Mouse (Mus musculus) gastrocnemius, adult 18-20 months (tissue): ENCODE measurements around the gene Capza1. TPM values are rescaled to one million over a fixed set of nuclear protein-coding genes. Genes with fewer than 3 reads are reported as not detected.
A peak's percentile ranks its signal among the peaks of the same experiment; 100 is the strongest.

Source experiments
- DNase-seq: peaks from one replicate; pipeline ENCODE4 v3.0.0; 2021; ENCODE audit warnings: low spot score
- total RNA-seq, 2 experiments: library from RNA; stranded (reverse); gene quantifications; 2 replicates each; pipeline ENCODE4 v1.2.3; 2021

Gene Capza1
- total RNA-seq, 2 experiments from 2014 or later = 20.1 to 21.0 TPM

- DNase-seq = no peak
These were observed 73.8 kb downstream of the Capza1 start for GRCm38 (mm10) chr3:104790401-104790937.

- peak; percentile 66 for DNase-seq
These were observed 74.5 kb downstream of the Capza1 start for GRCm38 (mm10) chr3:104789822-104790221.

- no peak for DNase-seq
These were observed 75.0 kb downstream of the Capza1 start for GRCm38 (mm10) chr3:104789312-104789605.

DNA sequence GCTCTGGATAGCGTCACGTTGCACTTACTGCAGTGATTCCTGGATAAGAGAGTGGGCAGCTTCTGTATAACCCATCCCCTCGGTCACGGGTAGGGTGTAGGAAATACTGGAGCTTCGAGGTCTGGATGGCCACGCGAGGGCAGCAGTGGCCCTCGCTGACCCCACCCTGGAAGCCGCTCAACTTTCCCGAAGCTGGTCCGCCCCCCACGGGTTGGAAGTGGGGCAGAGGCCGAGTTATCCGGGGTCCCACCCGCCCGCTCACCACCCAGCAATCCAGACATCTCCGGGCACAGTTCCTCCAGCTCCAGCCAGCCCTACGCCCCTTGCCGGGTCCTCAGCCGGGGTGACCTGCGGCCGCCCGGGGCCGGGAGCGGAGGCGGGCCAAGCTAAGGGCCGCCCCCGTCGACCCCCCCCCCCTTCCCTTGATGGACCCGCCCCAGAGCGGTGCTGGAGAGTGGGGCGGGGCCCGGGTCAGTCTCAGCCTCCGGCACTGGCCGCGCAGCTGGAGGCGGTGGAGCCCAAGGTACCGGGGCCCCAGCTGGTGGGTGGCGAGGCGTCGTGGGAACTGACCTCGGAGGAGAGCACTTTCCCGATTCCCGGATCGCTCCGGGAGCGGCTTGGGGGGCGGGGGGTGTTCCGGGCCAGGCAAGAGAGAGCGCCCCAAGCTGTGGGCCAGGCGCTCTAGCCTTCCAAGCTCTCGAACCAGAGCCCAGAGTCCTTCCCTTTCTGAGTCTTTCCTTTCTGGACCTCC, 75.6 kb downstream of the Capza1 start:
- peak; percentile 86 for DNase-seq

DNA sequence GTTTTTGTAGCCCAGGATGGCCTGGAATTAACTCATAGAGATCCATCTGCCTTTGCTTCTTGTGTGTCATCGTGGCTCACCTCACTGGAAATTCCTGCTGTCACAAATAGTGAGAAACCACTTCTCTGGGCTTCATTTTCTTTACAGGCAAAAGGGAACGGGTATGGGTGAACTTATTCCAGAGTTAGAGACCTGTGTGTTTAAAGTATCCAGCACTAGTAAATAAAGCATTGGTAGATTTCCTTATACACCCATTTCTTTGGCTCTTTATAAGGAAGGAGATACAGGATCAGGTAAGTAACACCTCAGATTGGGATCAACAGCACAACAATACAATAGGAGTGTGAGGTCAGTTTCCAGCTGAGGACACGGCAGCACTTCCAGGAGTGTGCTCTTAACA, 76.2 kb downstream of the Capza1 start, which contains the start of gene Rhoc:
Rhoc (plus strand) TSS at position 301 of the 400 bp plus-strand sequence.
- DNase-seq = no peak

DNA sequence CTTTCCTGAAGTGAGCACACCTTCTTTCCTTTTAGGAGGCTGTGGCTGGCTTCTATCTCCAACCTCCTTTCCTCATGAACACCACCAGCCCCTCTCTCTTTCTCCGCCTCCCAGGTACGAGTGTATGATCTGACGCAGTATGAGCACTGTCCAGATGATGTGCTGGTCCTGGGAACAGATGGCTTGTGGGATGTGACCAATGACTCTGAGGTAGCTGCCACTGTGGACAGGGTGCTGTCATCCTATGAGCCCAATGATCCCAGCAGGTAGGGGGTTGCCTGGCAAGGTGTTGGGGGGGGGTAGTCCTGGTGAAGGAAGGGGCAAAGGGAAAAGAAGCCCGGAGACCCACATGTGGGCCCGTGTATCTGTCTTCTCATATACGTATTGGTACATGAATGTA, 79.0 kb downstream of the Capza1 start:
- no peak for DNase-seq

GRCm38 (mm10) chr3:104783971-104784500, 80.3 kb downstream of the Capza1 start:
- no peak for DNase-seq

DNA sequence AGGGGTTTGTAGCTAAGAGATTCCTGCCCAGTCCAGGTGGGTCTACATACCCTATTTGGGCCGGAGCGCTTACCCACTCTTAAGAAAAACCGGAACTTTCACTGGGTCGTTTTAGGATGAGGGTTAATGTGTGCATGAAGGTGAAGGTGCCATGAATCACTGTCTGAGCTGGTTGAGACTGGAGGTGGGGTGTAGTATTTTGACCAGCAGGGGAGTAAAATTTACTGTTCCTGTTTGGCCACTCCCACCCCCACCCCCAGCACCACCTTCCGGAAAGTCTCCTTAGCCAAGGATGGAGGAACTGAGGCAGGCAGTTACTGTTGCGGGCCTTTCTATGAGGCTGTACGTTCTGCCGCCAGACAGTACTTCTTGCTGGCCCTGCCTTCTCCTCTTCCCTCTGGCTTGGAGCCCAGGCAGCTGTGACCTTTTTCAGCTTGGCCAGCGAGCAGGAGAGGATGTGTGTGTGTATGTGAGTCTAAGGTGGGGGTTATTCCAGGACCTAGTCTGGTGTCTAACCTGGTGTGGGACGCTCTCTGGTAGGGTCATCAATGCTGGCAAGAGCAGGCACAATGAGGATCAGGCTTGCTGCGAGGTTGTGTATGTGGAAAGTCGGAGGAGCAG, 82.1 kb downstream of the Capza1 start:
- peak; percentile 90 for DNase-seq

DNA sequence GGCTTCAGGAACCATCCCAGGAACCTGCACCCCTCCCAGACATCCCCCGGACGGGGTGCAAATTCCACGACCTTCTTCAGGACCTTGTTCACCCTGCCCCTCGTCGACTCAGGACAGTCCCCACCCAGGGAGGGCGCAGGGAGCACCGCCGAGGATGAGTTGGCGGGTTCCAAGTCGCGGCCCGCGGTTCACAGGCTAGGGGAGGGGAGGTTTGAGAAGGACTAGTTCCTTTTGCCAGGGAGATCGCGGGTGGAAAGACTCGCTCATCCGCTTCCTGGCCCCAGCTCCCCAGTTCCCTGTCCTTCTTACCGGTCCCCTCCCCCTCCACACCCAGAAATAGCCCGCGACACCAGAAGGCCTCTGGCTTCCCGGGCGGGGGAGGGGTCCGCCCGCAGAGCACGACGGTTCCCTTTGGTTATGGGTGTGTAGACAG, 82.8 kb downstream of the Capza1 start, which contains the start of gene Fam19a3:
Fam19a3 (minus strand) TSS at position 370 of the 433 bp plus-strand sequence.
- DNase-seq = peak; percentile 81

- DNase-seq = peak; percentile 81
These were observed 83.5 kb downstream of the Capza1 start, which contains the start of gene Ppm1j for GRCm38 (mm10) chr3:104780561-104781420. Gene Ppm1j (plus strand): TSS chr3:104781056.

- peak; percentile 63 for DNase-seq
These were observed 84.4 kb downstream of the Capza1 start for GRCm38 (mm10) chr3:104779949-104780348.

GRCm38 (mm10) chr3:104777342-104777741, 87.0 kb downstream of the Capza1 start:
- DNase-seq = no peak

- DNase-seq = no peak
These were observed 91.0 kb downstream of the Capza1 start for GRCm38 (mm10) chr3:104773301-104773700.

Other genes with a start within 250 kb of the Capza1 start
- gene Slc16a1, start 225.8 kb downstream of the Capza1 start, total RNA-seq = 10 to 100 TPM; 21.8 to 33.8 TPM
- gene Ppm1j, start 83.4 kb downstream of the Capza1 start, total RNA-seq = 10 to 100 TPM; 28.6 to 35.3 TPM
- 1 to 10 TPM; 2.1 to 3.4 TPM for gene Fam19a3, start 82.7 kb downstream of the Capza1 start, total RNA-seq
- 10 to 100 TPM; 36.1 to 41.4 TPM for gene Rhoc, start 76.1 kb downstream of the Capza1 start, total RNA-seq
- 1 to 10 TPM in 1 of 2 experiments, under 1 TPM in 1; 0.71 to 1.6 TPM for gene Mov10, start 45.9 kb downstream of the Capza1 start, total RNA-seq
- 10 to 100 TPM; 19.1 to 27.4 TPM for gene St7l, start 500 bp downstream of the Capza1 start, total RNA-seq
- under 1 TPM; 0.21 to 0.31 TPM for gene Wnt2b, start 97.4 kb upstream of the Capza1 start, total RNA-seq
- 1 to 10 TPM; 5.8 to 6.3 TPM for gene Cttnbp2nl, start 188.6 kb upstream of the Capza1 start, total RNA-seq
- gene 4930564D02Rik, start 202.3 kb upstream of the Capza1 start, total RNA-seq = not detected